ENCODE assay signal across 8 mouse cellular contexts in genomic region chr14:54260196-54260595, GRCm38 (mm10). TPM values are rescaled to one million over a fixed set of nuclear protein-coding genes. Genes with fewer than 3 reads are reported as not detected.
A peak's percentile ranks its signal among the peaks of the same experiment; 100 is the strongest.
DNase-seq lines count a peak whose midpoint lies in the region; ATAC-seq lines count a peak whose summit lies in the region.

No protein-coding gene starts in this region.

- peak overlapping the region; percentile 53; the same call in 1 of the 2 replicates for H3K4me3 ChIP-seq in kidney, embryonic 14.5 days (ENCODE audit: low read length)
- peak overlapping the region; percentile 58 for H3K4me3 ChIP-seq in midbrain, embryonic 13.5 days (replicated peaks)

- ATAC-seq in kidney, embryonic 14.5 days (ENCODE audit: low FRiP score, low TSS enrichment), result no peak
- no peak for ATAC-seq in midbrain, embryonic 13.5 days

- H3K4me2 ChIP-seq in kidney, embryonic 14.5 days (replicated peaks; ENCODE audit: low read depth, low read length), result peak overlapping the region; percentile 44
- H3K4me2 ChIP-seq in midbrain, embryonic 13.5 days (replicated peaks), result peak overlapping the region; percentile 88

- peaks cover 24% of the 10 kb centered on the region; the same call in 1 of the 2 replicates for H3K36me3 ChIP-seq in kidney, embryonic 14.5 days (ENCODE audit: control insufficient read depth, insufficient read depth, low read length)
- H3K36me3 ChIP-seq in midbrain, embryonic 13.5 days, result peaks cover 9% of the 10 kb centered on the region; the same call in 1 of the 2 replicates

- no peaks in the 10 kb centered on the region for H3K27me3 ChIP-seq in kidney, embryonic 14.5 days (ENCODE audit: control insufficient read depth, insufficient read depth, low read length)
- 0 out of 2 replicates have a peak, but pooled peaks cover 6% of the 10 kb centered on the region for H3K27me3 ChIP-seq in midbrain, embryonic 13.5 days

- WGBS in kidney, embryonic 14.5 days, result 50% methylated on average over 2 of the region's 2 CpGs
- 77% methylated on average over 2 of the region's 2 CpGs for WGBS in midbrain, embryonic 13.5 days

- no peak for DNase-seq in kidney, adult 9 months
- peak; percentile 71 for DNase-seq in adrenal gland, postnatal 25 days
- DNase-seq in heart, postnatal 4 days, result peak; percentile 23
- DNase-seq in urinary bladder, postnatal 36 days (ENCODE audit: low spot score in 2 of 2), result no peak
- DNase-seq in gastrocnemius, postnatal 10 days, result no peak
- no peak for DNase-seq in thymus, postnatal 36 days

- H3K9ac ChIP-seq in kidney, embryonic 14.5 days (ENCODE audit: low read depth, low read length), result no peak overlapping the region
- H3K9ac ChIP-seq in midbrain, embryonic 13.5 days (replicated peaks), result no peak overlapping the region

- H3K4me1 ChIP-seq in kidney, embryonic 14.5 days (ENCODE audit: control insufficient read depth, insufficient read depth, low read length), result peaks cover 7% of the 10 kb centered on the region; the same call in 1 of the 2 replicates
- H3K4me1 ChIP-seq in midbrain, embryonic 13.5 days (replicated peaks), result peaks cover 16% of the 10 kb centered on the region

- no peak overlapping the region for H3K27ac ChIP-seq in kidney, embryonic 14.5 days (ENCODE audit: low read depth, low read length)
- no peak overlapping the region for H3K27ac ChIP-seq in midbrain, embryonic 13.5 days

- no peaks in the 10 kb centered on the region for H3K9me3 ChIP-seq in kidney, embryonic 14.5 days (ENCODE audit: control insufficient read depth, low read length)
- no peaks in the 10 kb centered on the region for H3K9me3 ChIP-seq in midbrain, embryonic 13.5 days

RNA-seq across cellular contexts. Expression of gene Abhd4, which starts 6.2 kb away (rescaled TPM):
- polyA plus RNA-seq in kidney, embryonic 14.5 days (2014; fragmentation: Nextera tagmentation; extraction: Ambion mirVana), result 50.3 and 62.5 TPM in 2 replicates
- 630 and 676 TPM in 2 replicates for total RNA-seq in adrenal gland, postnatal 25 days (2021)
- total RNA-seq in heart, postnatal 4 days (2021), result 10 to 100 TPM; 65.0 to 65.1 TPM
- 38.2 and 43.7 TPM in 2 replicates for polyA plus RNA-seq in midbrain, embryonic 13.5 days (2015; fragmentation: Nextera tagmentation; extraction: Ambion mirVana)
- 10 to 100 TPM; 23.2 to 24.8 TPM for total RNA-seq in gastrocnemius, postnatal 10 days (2021)

RNA-seq across cellular contexts. Expression of gene Dad1, which starts 6.3 kb away (rescaled TPM):
- 431 and 487 TPM in 2 replicates for polyA plus RNA-seq in kidney, embryonic 14.5 days (2014; fragmentation: Nextera tagmentation; extraction: Ambion mirVana)
- total RNA-seq in adrenal gland, postnatal 25 days (2021), result 310 and 330 TPM in 2 replicates
- 100 to 1,000 TPM; 132 to 145 TPM for total RNA-seq in heart, postnatal 4 days (2021)
- polyA plus RNA-seq in midbrain, embryonic 13.5 days (2015; fragmentation: Nextera tagmentation; extraction: Ambion mirVana), result 289 and 300 TPM in 2 replicates
- total RNA-seq in gastrocnemius, postnatal 10 days (2021), result 10 to 100 TPM; 75.9 to 77.3 TPM

RNA-seq across cellular contexts. Expression of gene Olfr49, which starts 24.5 kb away (rescaled TPM):
- polyA plus RNA-seq in kidney, embryonic 14.5 days (2014; fragmentation: Nextera tagmentation; extraction: Ambion mirVana), result not detected in 2 replicates
- 0.14 TPM in 1 of 2 replicates, not detected in the other for total RNA-seq in adrenal gland, postnatal 25 days (2021)
- not detected for total RNA-seq in heart, postnatal 4 days (2021)
- polyA plus RNA-seq in midbrain, embryonic 13.5 days (2015; fragmentation: Nextera tagmentation; extraction: Ambion mirVana), result not detected in 2 replicates
- not detected for total RNA-seq in gastrocnemius, postnatal 10 days (2021)

Comparison
In these comparisons a context has a peak if more than half of its experiments do, and no peak if none do; other contexts are left out.
1. DNase-seq: peak in adrenal gland, postnatal 25 days (single experiment) and heart, postnatal 4 days (single experiment); none in kidney, adult 9 months (single experiment), urinary bladder, postnatal 36 days (0 of 2), gastrocnemius, postnatal 10 days (single experiment) and thymus, postnatal 36 days (0 of 2).